Mouse (Mus musculus): ENCODE data around the gene Dach1. TPM values are rescaled to one million over a fixed set of nuclear protein-coding genes. Genes with fewer than 3 reads are reported as not detected.

Dach1 gene
- polyA plus RNA-seq, 1 experiment, result 8.9 TPM

- TF ChIP-seq CTCF (IDR thresholded peaks at IDR 0.05; ENCODE audit: insufficient read depth, low read length) (0 out of 2 replicates have a peak, but pooled peaks have one; percentile 3), POLR2A (IDR thresholded peaks at IDR 0.05; ENCODE audit: borderline replicate concordance, extremely low read depth, low read depth, low read length) (peak; percentile 65; the same call in 1 of the 2 replicates)
- peak overlapping the region; percentile 89 for H3K4me3 ChIP-seq (replicated peaks; ENCODE audit: extremely low read depth, low read depth, low read length)
- 1% methylated on average over 33 of the region's 33 CpGs for WGBS
- H3K4me1 ChIP-seq (ENCODE audit: control insufficient read depth, insufficient read depth, low read length), result peaks cover 5% of the 10 kb centered on the region
- DNase-seq, result peak; percentile 50
Measured at GRCm38 (mm10) chr14:98167186-98168038, 2.2 kb downstream of the Dach1 start.

DNA sequence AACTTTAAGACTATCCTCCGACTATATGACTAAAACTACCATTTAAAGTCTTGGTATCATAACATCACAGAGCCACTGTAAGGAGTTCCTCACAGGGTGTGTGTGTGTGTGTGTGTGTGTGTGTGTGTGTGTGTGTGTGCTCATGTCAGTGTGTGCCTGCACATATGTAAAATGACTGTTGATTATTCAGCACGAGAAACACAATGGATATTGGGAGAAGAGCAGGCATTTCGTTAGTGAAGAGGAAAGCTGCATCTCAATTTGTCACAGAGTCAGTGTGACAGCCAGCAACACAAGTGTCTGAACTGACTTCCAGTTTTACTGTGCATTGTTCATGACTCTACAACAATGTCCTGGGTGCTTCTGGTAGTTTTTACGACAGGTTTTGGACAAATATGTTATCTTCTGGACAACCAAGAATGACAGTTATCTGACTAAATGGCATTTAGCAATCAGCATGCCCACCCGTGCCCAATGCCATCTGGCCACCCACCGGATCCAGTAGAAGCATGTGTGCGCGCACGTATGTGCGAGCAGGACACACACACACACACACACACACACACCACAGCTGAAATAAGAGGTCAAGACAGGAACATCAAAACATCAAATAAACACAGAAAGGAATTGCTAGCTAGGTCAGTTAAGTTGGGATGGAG, 3.1 kb downstream of the Dach1 start:
- peak overlapping the region; percentile 89 for H3K4me3 ChIP-seq (replicated peaks; ENCODE audit: extremely low read depth, low read depth, low read length)
- peaks cover 5% of the 10 kb centered on the region for H3K4me1 ChIP-seq (ENCODE audit: control insufficient read depth, insufficient read depth, low read length)
- DNase-seq, result peak; percentile 5
- TF ChIP-seq CTCF (IDR thresholded peaks at IDR 0.05; ENCODE audit: insufficient read depth, low read length) (no peak), POLR2A (IDR thresholded peaks at IDR 0.05; ENCODE audit: borderline replicate concordance, extremely low read depth, low read depth, low read length) (no peak)
- WGBS, result 32% methylated on average over 10 of the region's 10 CpGs

- Histone ChIP-seq H3K4me3 (replicated peaks; ENCODE audit: extremely low read depth, low read depth, low read length) (no peak overlapping the region), H3K4me1 (ENCODE audit: control insufficient read depth, insufficient read depth, low read length) (no peaks in the 10 kb centered on the region)
- DNase-seq, result no peak
- no peak for TF ChIP-seq CTCF (IDR thresholded peaks at IDR 0.05; ENCODE audit: insufficient read depth, low read length)
- TF ChIP-seq POLR2A (IDR thresholded peaks at IDR 0.05; ENCODE audit: borderline replicate concordance, extremely low read depth, low read depth, low read length), result no peak
- 66% methylated on average over 7 of the region's 7 CpGs for WGBS
Measured at GRCm38 (mm10) chr14:98156753-98157152, 12.8 kb downstream of the Dach1 start.

- Histone ChIP-seq H3K4me3 (replicated peaks; ENCODE audit: extremely low read depth, low read depth, low read length) (no peak overlapping the region), H3K4me1 (ENCODE audit: control insufficient read depth, insufficient read depth, low read length) (no peaks in the 10 kb centered on the region)
- no peak for DNase-seq
- TF ChIP-seq POLR2A (IDR thresholded peaks at IDR 0.05; ENCODE audit: borderline replicate concordance, extremely low read depth, low read depth, low read length), result no peak
- TF ChIP-seq CTCF (IDR thresholded peaks at IDR 0.05; ENCODE audit: insufficient read depth, low read length), result no peak
- WGBS, result 91% methylated on average over 7 of the region's 7 CpGs
Measured at GRCm38 (mm10) chr14:98155725-98156392, 13.7 kb downstream of the Dach1 start.

DNA sequence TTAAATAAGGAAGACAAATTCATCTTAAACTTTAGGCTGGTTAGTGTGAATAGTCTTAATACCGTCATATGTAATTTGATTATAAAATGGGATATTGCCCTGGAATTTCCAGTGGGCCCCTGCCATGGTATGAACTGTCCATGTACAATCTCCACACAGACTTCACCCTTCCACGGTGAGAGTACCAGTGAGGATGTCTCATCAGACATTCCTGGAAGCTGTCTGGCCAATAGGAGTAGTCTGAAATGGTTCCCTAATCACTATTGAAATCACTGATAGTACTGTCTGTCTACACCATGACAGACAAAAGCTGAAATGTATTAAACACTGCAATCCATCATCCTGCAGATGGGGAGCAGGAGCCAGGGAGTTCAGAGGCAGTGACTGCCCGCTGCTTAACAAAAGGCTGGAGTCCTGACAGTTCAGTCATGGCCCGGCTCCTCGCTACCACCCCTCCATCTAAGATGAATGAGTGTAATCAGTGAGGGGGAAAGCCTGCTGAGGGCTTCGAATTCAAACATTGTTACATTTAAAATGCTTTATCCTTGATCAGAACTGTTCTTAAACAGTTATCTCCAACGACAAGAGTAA, 14.6 kb downstream of the Dach1 start:
- TF ChIP-seq POLR2A (IDR thresholded peaks at IDR 0.05; ENCODE audit: borderline replicate concordance, extremely low read depth, low read depth, low read length) (no peak), CTCF (IDR thresholded peaks at IDR 0.05; ENCODE audit: insufficient read depth, low read length) (no peak)
- H3K4me3 ChIP-seq (replicated peaks; ENCODE audit: extremely low read depth, low read depth, low read length), result no peak overlapping the region
- no peak for DNase-seq
- 53% methylated on average over 7 of the region's 7 CpGs for WGBS
- no peaks in the 10 kb centered on the region for H3K4me1 ChIP-seq (ENCODE audit: control insufficient read depth, insufficient read depth, low read length)

GRCm38 (mm10) chr14:98141758-98142157, 27.8 kb downstream of the Dach1 start:
- Histone ChIP-seq H3K4me1 (ENCODE audit: control insufficient read depth, insufficient read depth, low read length) (no peaks in the 10 kb centered on the region; the same call in 1 of the 2 replicates), H3K4me3 (replicated peaks; ENCODE audit: extremely low read depth, low read depth, low read length) (no peak overlapping the region)
- no peak for DNase-seq
- TF ChIP-seq POLR2A (IDR thresholded peaks at IDR 0.05; ENCODE audit: borderline replicate concordance, extremely low read depth, low read depth, low read length) (no peak), CTCF (IDR thresholded peaks at IDR 0.05; ENCODE audit: insufficient read depth, low read length) (no peak)
- 39% methylated on average over 2 of the region's 2 CpGs for WGBS

DNA sequence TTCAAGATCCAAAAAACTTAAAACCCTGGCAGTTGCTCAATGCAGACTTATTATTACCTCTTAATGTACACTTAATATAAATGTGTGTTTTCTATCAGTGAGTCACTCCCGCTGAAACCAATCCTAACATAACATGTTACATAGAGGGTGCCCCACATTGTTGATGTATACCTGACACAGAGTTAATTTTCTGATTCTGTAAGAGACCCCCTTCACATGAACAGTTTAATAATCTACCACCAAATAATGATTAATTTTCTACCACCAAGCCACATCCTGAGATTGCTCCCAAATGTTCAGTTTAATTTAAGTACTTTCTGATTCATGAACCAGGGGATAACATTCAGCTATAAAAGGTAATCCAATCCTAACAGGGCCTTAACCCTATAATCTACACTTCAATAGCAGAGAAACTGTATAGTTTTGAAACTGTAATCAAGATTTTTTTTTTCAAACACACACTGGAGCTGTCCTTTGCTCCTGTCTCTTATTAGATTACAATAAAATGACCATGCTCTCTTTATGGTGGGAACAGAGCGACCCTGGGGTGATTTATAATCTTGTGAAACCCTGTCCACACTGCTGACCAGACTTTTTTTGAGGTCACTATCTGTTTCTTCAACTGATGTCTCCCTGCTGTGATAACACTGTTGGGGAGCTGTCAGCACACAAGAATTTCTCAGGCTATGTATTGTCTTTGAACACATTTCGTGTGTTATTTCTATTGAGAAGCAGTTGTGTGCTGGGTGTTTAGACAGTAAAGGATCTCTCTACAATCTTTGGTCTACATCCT, 30.5 kb downstream of the Dach1 start:
- no peak for DNase-seq
- WGBS, result 77% methylated on average over 3 of the region's 3 CpGs
- TF ChIP-seq CTCF (IDR thresholded peaks at IDR 0.05; ENCODE audit: insufficient read depth, low read length) (no peak), POLR2A (IDR thresholded peaks at IDR 0.05; ENCODE audit: borderline replicate concordance, extremely low read depth, low read depth, low read length) (no peak)
- Histone ChIP-seq H3K4me1 (ENCODE audit: control insufficient read depth, insufficient read depth, low read length) (no peaks in the 10 kb centered on the region; the same call in 1 of the 2 replicates), H3K4me3 (replicated peaks; ENCODE audit: extremely low read depth, low read depth, low read length) (no peak overlapping the region)

DNA sequence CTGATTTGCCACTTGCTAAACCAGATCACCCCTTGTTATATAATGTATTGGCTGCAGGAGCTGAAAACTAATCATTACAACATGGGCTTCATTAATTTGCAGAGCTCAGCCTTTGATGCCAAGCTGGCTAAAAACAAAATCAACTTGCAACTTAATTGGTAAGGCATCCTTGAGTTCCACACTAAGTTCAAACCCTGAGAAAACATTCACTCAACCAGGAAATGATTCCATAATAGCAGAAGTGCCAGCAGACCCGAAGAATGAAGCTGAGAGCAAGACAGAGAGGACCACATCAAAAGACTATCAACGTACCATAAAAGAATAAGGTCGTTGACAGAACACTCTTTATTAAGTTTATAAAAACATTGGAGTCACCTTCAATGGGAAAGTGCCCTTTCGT, 35.0 kb downstream of the Dach1 start:
- Histone ChIP-seq H3K4me1 (ENCODE audit: control insufficient read depth, insufficient read depth, low read length) (no peaks in the 10 kb centered on the region; the same call in 1 of the 2 replicates), H3K4me3 (replicated peaks; ENCODE audit: extremely low read depth, low read depth, low read length) (no peak overlapping the region)
- WGBS, result 57% methylated on average over 4 of the region's 4 CpGs
- no peak for TF ChIP-seq CTCF (IDR thresholded peaks at IDR 0.05; ENCODE audit: insufficient read depth, low read length)
- no peak for TF ChIP-seq POLR2A (IDR thresholded peaks at IDR 0.05; ENCODE audit: borderline replicate concordance, extremely low read depth, low read depth, low read length)
- DNase-seq, result no peak

All from lung, adult 2 months (tissue).